Mouse (Mus musculus) olfactory bulb, adult 2 months (tissue): Measurements from ENCODE around the gene Adamtsl2.

ENCODE experiments used
- CTCF ChIP-seq: fragments of 200-500 bp; IDR thresholded peaks from 2 replicates; pipeline ENCODE4 v1.5.1; 2012; ENCODE audit warnings: low read depth, mild to moderate bottlenecking, low read length, moderate library complexity; ENCODE audit not compliant: insufficient read depth
- POLR2A ChIP-seq: fragments of 200-500 bp; IDR thresholded peaks from 2 replicates; pipeline ENCODE4 v1.6.1; 2012; ENCODE audit warnings: mild to moderate bottlenecking, low read depth, low read length, moderate library complexity; ENCODE audit not compliant: insufficient read depth

DNA sequence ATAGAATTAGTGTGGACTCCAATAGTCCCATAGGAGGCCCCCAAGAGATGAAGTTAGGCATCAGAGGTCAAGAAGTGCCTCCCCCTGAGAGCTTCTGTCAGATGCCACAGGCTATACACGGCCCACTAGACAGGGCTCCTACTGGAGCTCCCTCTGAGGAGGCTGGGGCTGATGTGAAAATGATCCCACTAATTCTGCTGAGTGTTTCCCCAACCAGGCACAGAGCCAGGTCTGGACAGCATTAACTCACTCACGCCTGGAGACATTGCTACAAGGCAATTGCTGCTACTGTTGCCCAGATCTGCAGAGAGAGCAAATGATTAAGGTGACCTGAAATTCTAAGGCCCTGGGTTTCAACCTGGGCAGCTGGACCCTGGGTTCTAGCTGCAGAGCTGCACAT lies 6.6 kb downstream of the Adamtsl2 start:
- TF ChIP-seq CTCF (no peak), POLR2A (no peak)
